Mouse (Mus musculus): ENCODE results near the gene Vinac1. TPM values are rescaled to one million over a fixed set of nuclear protein-coding genes. Genes with fewer than 3 reads are reported as not detected.
"Not testable (repeated sequence)": the region's sequence is repeated elsewhere in the genome, so short reads cannot be mapped to it uniquely, and the experiment has no call there.

Vinac1 gene
- polyA plus RNA-seq, 1 experiment, result not detected

DNA sequence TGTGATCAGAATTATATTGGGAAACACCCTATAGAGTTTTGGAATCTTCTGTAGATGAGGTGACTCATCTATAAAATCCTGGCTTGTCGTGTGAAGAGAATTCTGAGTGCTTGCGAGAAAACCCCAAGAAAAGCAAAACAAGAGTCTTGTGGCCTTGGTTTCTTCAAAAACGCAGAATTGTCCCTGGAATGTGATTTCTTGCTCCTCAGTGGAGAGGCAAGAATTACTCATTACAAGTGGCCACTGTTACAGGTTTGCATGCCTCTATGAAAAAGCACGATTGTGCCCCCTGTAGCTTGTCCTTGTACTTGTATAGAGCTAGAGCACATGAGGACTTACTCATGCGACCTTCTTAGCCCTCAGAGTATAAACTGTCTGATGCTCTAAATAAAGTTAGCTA, 12.6 kb downstream of the Vinac1 start:
- no peak for TF ChIP-seq POLR2A (IDR thresholded peaks at IDR 0.05; ENCODE audit: borderline replicate concordance, control insufficient read depth, low read depth, low read length)
- no peak for TF ChIP-seq CTCF (IDR thresholded peaks at IDR 0.05; ENCODE audit: control insufficient read depth, insufficient read depth, low read length)
- WGBS, result 83% methylated on average over 5 of the region's 5 CpGs

GRCm38 (mm10) chr2:129024820-129025219, 23.2 kb downstream of the Vinac1 start:
- Histone ChIP-seq H3K27ac (ENCODE audit: control insufficient read depth, insufficient read depth, low read depth, low read length, poor library complexity) (no peak overlapping the region), H3K4me3 (replicated peaks; ENCODE audit: control insufficient read depth, low read depth, low read length) (no peak overlapping the region), H3K4me1 (ENCODE audit: control insufficient read depth, insufficient read depth, low read length) (no peaks in the 10 kb centered on the region)
- WGBS, result 79% methylated on average over 9 of the region's 9 CpGs
- no peak for TF ChIP-seq CTCF (IDR thresholded peaks at IDR 0.05; ENCODE audit: control insufficient read depth, insufficient read depth, low read length)
- TF ChIP-seq POLR2A (IDR thresholded peaks at IDR 0.05; ENCODE audit: borderline replicate concordance, control insufficient read depth, low read depth, low read length), result no peak

More for the DNA sequence above, 12.6 kb downstream of the Vinac1 start:
- H3K4me3 ChIP-seq (replicated peaks; ENCODE audit: control insufficient read depth, low read depth, low read length), result no peak overlapping the region
- no peaks in the 10 kb centered on the region for H3K4me1 ChIP-seq (ENCODE audit: control insufficient read depth, insufficient read depth, low read length)
- H3K27ac ChIP-seq (ENCODE audit: control insufficient read depth, insufficient read depth, low read depth, low read length, poor library complexity), result no peak overlapping the region

DNA sequence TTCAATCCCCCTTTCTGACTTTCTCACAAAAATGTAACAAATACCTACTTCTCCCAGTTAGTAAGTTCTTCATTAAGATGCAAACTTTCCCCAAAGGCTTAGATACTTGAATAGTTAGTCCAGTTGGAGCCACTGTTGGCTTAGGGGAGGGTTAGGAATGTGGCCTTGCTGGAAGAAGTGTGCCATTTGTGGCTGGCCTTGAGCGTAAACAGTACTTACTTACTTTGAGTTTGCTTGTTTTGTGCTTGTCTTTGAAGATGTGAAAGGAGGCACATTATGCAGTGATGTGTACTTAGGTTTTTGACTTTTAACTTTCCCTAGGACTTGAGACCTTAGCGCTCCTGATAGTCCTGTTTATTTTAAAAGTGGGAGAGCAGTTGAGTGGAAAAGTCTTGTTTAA, 27.9 kb downstream of the Vinac1 start:
- TF ChIP-seq CTCF (IDR thresholded peaks at IDR 0.05; ENCODE audit: control insufficient read depth, insufficient read depth, low read length) (no peak), POLR2A (IDR thresholded peaks at IDR 0.05; ENCODE audit: borderline replicate concordance, control insufficient read depth, low read depth, low read length) (no peak)
- WGBS, result 84% methylated on average over 2 of the region's 2 CpGs

DNA sequence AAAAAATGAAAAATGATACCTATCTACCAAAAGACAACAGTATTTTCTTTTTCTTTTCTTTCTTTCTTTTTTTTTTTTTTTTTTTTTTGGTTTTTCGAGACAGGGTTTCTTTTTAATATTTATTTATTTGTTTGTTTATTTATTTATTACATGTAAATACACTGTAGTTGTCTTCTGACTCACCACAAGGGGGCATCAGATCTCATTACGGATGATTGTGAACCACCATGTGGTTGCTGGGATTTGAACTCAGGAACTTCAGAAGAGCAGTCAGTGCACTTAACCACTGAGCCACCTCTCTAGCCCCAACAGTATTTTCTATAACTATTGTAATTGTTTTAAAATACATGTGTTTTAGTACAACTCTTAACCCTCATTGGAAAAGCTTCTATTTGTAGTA, 39.1 kb downstream of the Vinac1 start:
- H3K4me3 ChIP-seq (replicated peaks; ENCODE audit: control insufficient read depth, low read depth, low read length); H3K27ac ChIP-seq (ENCODE audit: control insufficient read depth, insufficient read depth, low read depth, low read length, poor library complexity); H3K4me1 ChIP-seq (ENCODE audit: control insufficient read depth, insufficient read depth, low read length): not testable (repeated sequence)
- WGBS, result 56% methylated on average over 2 of the region's 2 CpGs

More for the DNA sequence above, 27.9 kb downstream of the Vinac1 start:
- Histone ChIP-seq H3K27ac (ENCODE audit: control insufficient read depth, insufficient read depth, low read depth, low read length, poor library complexity) (no peak overlapping the region), H3K4me1 (ENCODE audit: control insufficient read depth, insufficient read depth, low read length) (no peaks in the 10 kb centered on the region), H3K4me3 (replicated peaks; ENCODE audit: control insufficient read depth, low read depth, low read length) (no peak overlapping the region)

GRCm38 (mm10) chr2:129006194-129006749, 41.7 kb downstream of the Vinac1 start:
- TF ChIP-seq CTCF (IDR thresholded peaks at IDR 0.05; ENCODE audit: control insufficient read depth, insufficient read depth, low read length), result no peak
- TF ChIP-seq POLR2A (IDR thresholded peaks at IDR 0.05; ENCODE audit: borderline replicate concordance, control insufficient read depth, low read depth, low read length), result no peak
- H3K4me1 ChIP-seq (ENCODE audit: control insufficient read depth, insufficient read depth, low read length), result no peaks in the 10 kb centered on the region; the same call in 1 of the 2 replicates
- 78% methylated on average over 4 of the region's 4 CpGs for WGBS
- H3K27ac ChIP-seq (ENCODE audit: control insufficient read depth, insufficient read depth, low read depth, low read length, poor library complexity), result no peak overlapping the region
- no peak overlapping the region for H3K4me3 ChIP-seq (replicated peaks; ENCODE audit: control insufficient read depth, low read depth, low read length)

GRCm38 (mm10) chr2:129004872-129005271, 43.1 kb downstream of the Vinac1 start:
- no peak overlapping the region for H3K4me3 ChIP-seq (replicated peaks; ENCODE audit: control insufficient read depth, low read depth, low read length)
- H3K27ac ChIP-seq (ENCODE audit: control insufficient read depth, insufficient read depth, low read depth, low read length, poor library complexity), result no peak overlapping the region
- H3K4me1 ChIP-seq (ENCODE audit: control insufficient read depth, insufficient read depth, low read length), result no peaks in the 10 kb centered on the region; the same call in 1 of the 2 replicates
- TF ChIP-seq CTCF (IDR thresholded peaks at IDR 0.05; ENCODE audit: control insufficient read depth, insufficient read depth, low read length) (no peak), POLR2A (IDR thresholded peaks at IDR 0.05; ENCODE audit: borderline replicate concordance, control insufficient read depth, low read depth, low read length) (no peak)

- TF ChIP-seq CTCF (IDR thresholded peaks at IDR 0.05; ENCODE audit: control insufficient read depth, insufficient read depth, low read length) (no peak), POLR2A (IDR thresholded peaks at IDR 0.05; ENCODE audit: borderline replicate concordance, control insufficient read depth, low read depth, low read length) (no peak)
- H3K4me1 ChIP-seq (ENCODE audit: control insufficient read depth, insufficient read depth, low read length), result no peaks in the 10 kb centered on the region
- no peak overlapping the region for H3K27ac ChIP-seq (ENCODE audit: control insufficient read depth, insufficient read depth, low read depth, low read length, poor library complexity)
- 88% methylated on average over 3 of the region's 3 CpGs for WGBS
- H3K4me3 ChIP-seq (replicated peaks; ENCODE audit: control insufficient read depth, low read depth, low read length), result no peak overlapping the region
Observed at GRCm38 (mm10) chr2:128984746-128985145, 63.2 kb downstream of the Vinac1 start.

- WGBS, result 88% methylated on average over 4 of the region's 4 CpGs
- no peak overlapping the region for H3K4me3 ChIP-seq (replicated peaks; ENCODE audit: control insufficient read depth, low read depth, low read length)
- H3K27ac ChIP-seq (ENCODE audit: control insufficient read depth, insufficient read depth, low read depth, low read length, poor library complexity), result no peak overlapping the region
- TF ChIP-seq CTCF (IDR thresholded peaks at IDR 0.05; ENCODE audit: control insufficient read depth, insufficient read depth, low read length) (no peak), POLR2A (IDR thresholded peaks at IDR 0.05; ENCODE audit: borderline replicate concordance, control insufficient read depth, low read depth, low read length) (no peak)
- H3K4me1 ChIP-seq (ENCODE audit: control insufficient read depth, insufficient read depth, low read length), result no peaks in the 10 kb centered on the region
Observed at GRCm38 (mm10) chr2:128975572-128975971, 72.4 kb downstream of the Vinac1 start.

Other genes starting within 250 kb of the Vinac1 start
- 5.1 and 7.7 TPM in 2 replicates for gene Tmem87b, start 230.1 kb downstream of the Vinac1 start, polyA plus RNA-seq (2011; ENCODE audit: insufficient read depth, insufficient read length, low replicate concordance, missing spikeins)
- not detected in 2 replicates for gene Fbln7, start 185.2 kb downstream of the Vinac1 start, polyA plus RNA-seq (2011; ENCODE audit: insufficient read depth, insufficient read length, low replicate concordance, missing spikeins)
- gene Zc3h8, start 104.1 kb downstream of the Vinac1 start, polyA plus RNA-seq (2011; ENCODE audit: insufficient read depth, insufficient read length, low replicate concordance, missing spikeins), result 3.2 and 3.4 TPM in 2 replicates
- gene Zc3h6, start 80.8 kb downstream of the Vinac1 start, polyA plus RNA-seq (2011; ENCODE audit: insufficient read depth, insufficient read length, low replicate concordance, missing spikeins), result 2.0 and 2.3 TPM in 2 replicates
- gene Gm10762, start 80.4 kb downstream of the Vinac1 start, polyA plus RNA-seq (2011; ENCODE audit: insufficient read depth, insufficient read length, low replicate concordance, missing spikeins), result 1.1 and 1.3 TPM in 2 replicates
- 0.99 and 2.2 TPM in 2 replicates for gene Ttl, start 17.8 kb upstream of the Vinac1 start, polyA plus RNA-seq (2011; ENCODE audit: insufficient read depth, insufficient read length, low replicate concordance, missing spikeins)
- gene Polr1b, start 52.8 kb upstream of the Vinac1 start, polyA plus RNA-seq (2011; ENCODE audit: insufficient read depth, insufficient read length, low replicate concordance, missing spikeins), result 7.9 and 21.6 TPM in 2 replicates
- 11.7 and 19.9 TPM in 2 replicates for gene Chchd5, start 81.5 kb upstream of the Vinac1 start, polyA plus RNA-seq (2011; ENCODE audit: insufficient read depth, insufficient read length, low replicate concordance, missing spikeins)
- gene Slc20a1, start 150.6 kb upstream of the Vinac1 start, polyA plus RNA-seq (2011; ENCODE audit: insufficient read depth, insufficient read length, low replicate concordance, missing spikeins), result 84.8 and 139 TPM in 2 replicates
- 22.9 and 27.3 TPM in 2 replicates for gene Ckap2l, start 249.0 kb upstream of the Vinac1 start, polyA plus RNA-seq (2011; ENCODE audit: insufficient read depth, insufficient read length, low replicate concordance, missing spikeins)

Measured in bone marrow, adult 2 months (tissue).